Mouse (Mus musculus): ENCODE measurements around the gene Get4. TPM values are rescaled to one million over a fixed set of nuclear protein-coding genes. Genes with fewer than 3 reads are reported as not detected.

The Get4 gene
- total RNA-seq, 1 experiment from 2014 or later: 62.4 TPM

GRCm38 (mm10) chr5:139241022-139241761, 10.9 kb upstream of the Get4 start:
- no peak for DNase-seq

- no peak for DNase-seq
These were observed 8.7 kb upstream of the Get4 start for GRCm38 (mm10) chr5:139243384-139243783.

- no peak for DNase-seq
These were observed 4.4 kb upstream of the Get4 start for GRCm38 (mm10) chr5:139247767-139248166.

GRCm38 (mm10) chr5:139248846-139249245, 3.3 kb upstream of the Get4 start:
- peak; percentile 81 for DNase-seq

- DNase-seq: no peak
These were observed 845 bp upstream of the Get4 start for GRCm38 (mm10) chr5:139251279-139251678.

GRCm38 (mm10) chr5:139251736-139252080, 416 bp upstream of the Get4 start:
- no peak for DNase-seq

GRCm38 (mm10) chr5:139252910-139253245, 754 bp downstream of the Get4 start:
- no peak for DNase-seq

- DNase-seq: peak; percentile 71
These were observed 1.2 kb downstream of the Get4 start for GRCm38 (mm10) chr5:139253301-139253741.

GRCm38 (mm10) chr5:139254938-139255337, 2.8 kb downstream of the Get4 start:
- DNase-seq: no peak

GRCm38 (mm10) chr5:139255777-139256176, 3.7 kb downstream of the Get4 start:
- no peak for DNase-seq

GRCm38 (mm10) chr5:139256211-139256765, 4.2 kb downstream of the Get4 start:
- DNase-seq: no peak

- no peak for DNase-seq
These were observed 5.1 kb downstream of the Get4 start for GRCm38 (mm10) chr5:139257265-139257664.

GRCm38 (mm10) chr5:139257818-139258217, 5.7 kb downstream of the Get4 start:
- no peak for DNase-seq

- no peak for DNase-seq
These were observed 6.4 kb downstream of the Get4 start for GRCm38 (mm10) chr5:139258371-139259035.

GRCm38 (mm10) chr5:139259853-139260252, 7.7 kb downstream of the Get4 start:
- no peak for DNase-seq

- no peak for DNase-seq
These were observed 9.3 kb downstream of the Get4 start for GRCm38 (mm10) chr5:139261403-139261802.

- DNase-seq: no peak
These were observed 15.5 kb downstream of the Get4 start for GRCm38 (mm10) chr5:139267661-139268060.

GRCm38 (mm10) chr5:139270806-139271521, 18.8 kb downstream of the Get4 start:
- DNase-seq: peak; percentile 88

- DNase-seq: peak; percentile 42
These were observed 19.9 kb downstream of the Get4 start for GRCm38 (mm10) chr5:139271994-139272554.

GRCm38 (mm10) chr5:139277287-139277686, 25.2 kb downstream of the Get4 start:
- no peak for DNase-seq

GRCm38 (mm10) chr5:139281373-139282112, 29.4 kb downstream of the Get4 start:
- no peak for DNase-seq

GRCm38 (mm10) chr5:139282191-139282590, 30.1 kb downstream of the Get4 start:
- peak; percentile 93 for DNase-seq
